Mouse (Mus musculus) heart, postnatal 0 days (tissue): ENCODE results near the gene Nlgn1.

ENCODE experiments used
- CTCF ChIP-seq: IDR thresholded peaks from 2 replicates; pipeline ENCODE4 v1.5.1; 2016; ENCODE audit warnings: antibody characterized with exemption, control low read depth, low read depth
- EP300 ChIP-seq: IDR thresholded peaks from 2 replicates; pipeline ENCODE4 v1.6.1; 2016; ENCODE audit warnings: antibody characterized with exemption, low read depth

- TF ChIP-seq EP300 (no peak), CTCF (no peak)
Observed at GRCm38 (mm10) chr3:25683696-25684095, 648.6 kb downstream of the Nlgn1 start.
